Mouse (Mus musculus): ENCODE results near the gene Pde4d.

Pde4d gene

GRCm38 (mm10) chr13:109506754-109507153, 1057.0 kb downstream of the Pde4d start:
- no peak for DNase-seq (ENCODE audit: low spot score)

- DNase-seq (ENCODE audit: low spot score), result no peak
These were observed 1058.7 kb downstream of the Pde4d start for GRCm38 (mm10) chr13:109508472-109508871.

DNA sequence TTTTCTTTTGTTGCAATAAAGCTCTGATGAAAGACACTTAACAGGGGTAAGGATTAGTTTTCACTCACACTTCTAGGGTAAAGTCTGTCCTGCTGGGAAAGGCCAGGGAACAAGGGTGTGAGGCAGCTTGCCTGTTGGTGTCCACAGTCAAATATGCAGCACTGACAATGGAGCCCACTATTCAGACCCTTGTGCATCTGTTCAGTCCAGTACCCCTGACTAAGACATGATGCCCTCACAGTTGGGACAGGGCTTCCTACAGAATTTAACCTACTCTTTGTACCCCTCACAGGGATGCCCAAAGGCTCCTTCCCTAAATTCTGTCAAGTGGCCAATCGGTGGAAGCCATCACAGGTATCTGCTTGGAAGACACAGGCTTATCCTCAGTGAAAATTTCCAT, 1068.4 kb downstream of the Pde4d start:
- DNase-seq (ENCODE audit: low spot score), result no peak

GRCm38 (mm10) chr13:109519485-109519884, 1069.7 kb downstream of the Pde4d start:
- no peak for DNase-seq (ENCODE audit: low spot score)

GRCm38 (mm10) chr13:109519966-109520646, 1070.4 kb downstream of the Pde4d start:
- no peak for DNase-seq (ENCODE audit: low spot score)

GRCm38 (mm10) chr13:109533838-109534523, 1084.2 kb downstream of the Pde4d start:
- DNase-seq (ENCODE audit: low spot score), result no peak

DNA sequence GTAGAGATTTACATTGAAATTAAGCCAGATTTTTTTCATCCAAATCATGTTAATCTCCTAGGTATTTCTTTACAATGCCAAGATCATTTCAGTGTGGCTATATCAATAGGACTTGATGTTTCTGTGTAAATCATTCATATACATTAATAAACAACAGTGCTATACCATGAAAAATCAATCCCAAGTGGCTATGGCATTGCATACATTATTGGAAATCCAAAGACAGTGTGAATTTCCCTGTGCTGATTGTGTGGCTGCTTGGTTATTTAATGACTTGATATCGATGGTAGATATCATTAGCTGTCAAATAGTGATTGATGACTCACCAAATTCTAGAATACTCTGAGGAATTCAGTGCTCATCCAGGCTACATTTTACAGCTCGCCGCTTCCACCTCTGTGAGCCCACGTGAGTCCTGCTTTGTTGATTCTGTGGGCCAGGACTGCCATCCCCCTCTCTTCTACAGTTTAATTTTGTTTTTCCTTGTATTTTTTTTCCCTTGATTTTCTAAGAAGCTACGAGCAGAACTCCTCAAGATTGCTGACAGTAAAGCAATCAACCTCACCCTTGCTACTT, 1085.0 kb downstream of the Pde4d start:
- DNase-seq (ENCODE audit: low spot score), result no peak

GRCm38 (mm10) chr13:109536636-109537035, 1086.9 kb downstream of the Pde4d start:
- no peak for DNase-seq (ENCODE audit: low spot score)

GRCm38 (mm10) chr13:109539371-109539770, 1089.6 kb downstream of the Pde4d start:
- DNase-seq (ENCODE audit: low spot score), result no peak

- no peak for DNase-seq (ENCODE audit: low spot score)
These were observed 1094.9 kb downstream of the Pde4d start for GRCm38 (mm10) chr13:109544646-109545045.

DNA sequence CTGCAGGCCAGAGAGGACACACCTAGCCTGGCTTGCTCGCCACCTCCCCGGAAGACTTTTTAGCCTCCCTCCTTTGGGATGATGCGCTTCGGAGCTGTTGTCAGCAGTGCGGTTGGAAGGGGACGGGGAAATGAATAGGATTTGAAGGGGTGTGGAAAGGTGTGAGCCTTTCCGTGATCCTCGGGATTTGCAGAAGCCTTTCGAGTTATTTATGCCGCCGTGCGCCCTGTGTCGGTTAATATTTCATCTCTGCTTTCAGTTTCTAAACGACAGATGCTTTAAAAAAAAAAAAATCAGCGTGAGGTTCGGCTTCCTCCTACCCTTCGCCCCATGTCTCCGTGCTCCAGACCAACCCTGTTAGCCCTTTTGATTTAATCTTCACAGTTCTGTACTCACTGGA, 1096.6 kb downstream of the Pde4d start:
- DNase-seq (ENCODE audit: low spot score), result no peak

GRCm38 (mm10) chr13:109547006-109547587, 1097.3 kb downstream of the Pde4d start:
- DNase-seq (ENCODE audit: low spot score), result no peak

DNA sequence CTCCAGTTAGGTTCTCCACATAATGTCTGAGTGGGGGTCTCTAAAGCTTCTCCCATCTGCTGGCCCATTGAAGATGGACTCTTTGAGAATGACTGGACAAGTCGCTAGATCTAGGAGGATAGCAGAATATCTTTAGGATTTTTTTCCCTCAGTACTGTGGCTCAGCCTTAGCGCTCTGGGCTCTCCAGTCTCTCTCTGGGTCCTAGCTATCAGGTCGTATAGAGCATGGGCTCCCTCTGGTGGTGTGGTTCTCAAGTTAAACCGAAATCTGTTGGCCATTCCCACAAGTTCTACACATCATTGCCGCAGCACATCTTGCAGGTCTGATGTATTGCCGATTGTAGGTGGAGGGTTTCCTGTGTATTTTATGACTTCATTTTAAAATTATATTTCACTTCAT, 1098.0 kb downstream of the Pde4d start:
- peak; percentile 85 for DNase-seq (ENCODE audit: low spot score)

GRCm38 (mm10) chr13:109548263-109548662, 1098.5 kb downstream of the Pde4d start:
- DNase-seq (ENCODE audit: low spot score), result no peak

DNA sequence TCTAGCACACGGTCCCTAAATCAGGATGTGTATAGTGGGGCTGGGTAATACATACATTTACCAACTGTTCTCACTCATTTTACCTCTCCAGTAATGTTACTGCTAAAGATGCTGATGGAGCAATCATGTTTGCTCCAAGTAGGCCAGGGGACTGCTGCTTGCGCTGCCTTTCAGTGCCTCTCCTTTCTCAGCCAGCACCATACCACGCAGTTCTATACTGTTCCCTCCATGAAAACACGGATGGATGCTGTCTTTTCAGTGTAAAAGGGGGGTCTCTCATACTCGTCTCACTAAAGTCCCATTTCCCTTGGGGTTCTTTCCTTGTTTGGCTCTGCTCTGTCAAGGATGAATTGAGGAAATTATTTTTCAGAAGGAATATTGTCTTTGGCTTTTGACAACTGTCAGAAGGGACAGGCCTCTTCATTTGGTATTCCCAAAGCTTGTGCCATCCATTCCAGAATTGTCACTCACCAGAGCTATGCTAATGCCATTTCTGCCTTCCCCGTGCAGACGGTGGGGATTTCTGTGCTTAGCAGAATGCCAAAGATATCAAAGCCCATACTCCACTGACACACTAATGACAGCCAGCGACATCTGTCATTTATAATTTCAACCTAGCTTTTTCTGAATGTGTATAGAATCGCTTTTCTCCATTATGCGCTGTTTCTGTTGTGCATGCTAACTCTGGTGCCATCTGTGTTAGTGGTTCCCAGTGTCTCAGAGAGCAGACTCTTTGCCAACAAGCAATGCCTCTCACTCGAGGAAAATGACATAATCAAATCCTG, 1099.2 kb downstream of the Pde4d start:
- no peak for DNase-seq (ENCODE audit: low spot score)

DNA sequence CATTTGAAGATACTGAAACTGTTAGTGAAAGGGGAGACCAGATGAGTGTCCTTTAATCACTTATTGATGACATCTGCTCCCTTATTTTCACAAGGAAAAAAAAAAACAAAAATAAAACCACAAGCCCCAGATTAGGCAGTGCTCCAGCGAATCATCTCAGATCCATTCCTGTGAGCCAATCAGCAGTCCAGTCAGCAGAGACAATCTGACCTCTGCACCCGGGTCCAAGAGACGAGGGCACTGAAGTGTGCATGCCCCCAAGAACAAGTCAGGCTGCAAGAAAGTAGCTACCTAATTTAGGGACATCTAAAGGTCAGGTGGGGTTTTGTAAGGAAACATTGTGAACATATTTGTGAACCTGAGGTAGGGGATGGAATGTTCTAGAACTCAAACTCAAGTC, 1102.1 kb downstream of the Pde4d start:
- DNase-seq (ENCODE audit: low spot score), result no peak

DNA sequence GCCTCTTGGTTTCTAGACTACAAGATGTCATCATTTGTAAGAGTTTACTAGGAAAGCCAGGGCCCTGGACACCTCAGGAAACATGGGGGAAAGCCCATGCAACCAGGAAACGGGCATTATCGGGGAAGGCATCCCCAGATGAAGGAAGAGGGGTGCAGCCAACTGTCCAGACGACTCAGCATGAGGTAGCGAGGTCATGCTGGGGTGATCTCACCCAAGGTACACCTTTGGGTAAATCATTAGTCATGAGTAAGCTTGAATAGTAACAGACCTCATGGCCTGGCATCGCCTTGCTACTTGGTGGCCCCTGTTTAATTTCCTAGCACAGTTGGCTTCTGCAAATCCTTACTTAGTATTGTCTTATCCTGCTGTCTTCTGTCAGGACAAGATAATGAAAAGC, 1105.8 kb downstream of the Pde4d start:
- DNase-seq (ENCODE audit: low spot score), result no peak

DNA sequence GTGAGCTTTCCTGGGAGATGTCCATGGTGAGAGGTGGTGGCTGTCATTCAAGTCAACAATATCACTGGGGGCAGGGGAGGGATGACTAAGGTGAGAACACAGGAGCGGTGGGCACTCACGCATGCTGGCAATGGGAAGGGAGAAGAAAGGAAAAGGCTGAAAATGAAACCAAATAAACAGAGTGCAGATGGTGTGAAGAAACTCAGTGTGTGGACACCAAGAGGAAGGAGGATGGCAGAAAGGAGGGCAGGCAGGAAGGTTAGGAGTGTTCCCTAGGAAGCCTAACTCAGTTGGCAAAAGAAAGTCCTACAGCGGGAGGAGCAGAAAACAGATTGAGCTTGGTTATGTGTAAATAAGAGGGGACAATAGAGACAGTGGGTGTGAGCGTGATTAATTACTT, 1107.1 kb downstream of the Pde4d start:
- no peak for DNase-seq (ENCODE audit: low spot score)

- no peak for DNase-seq (ENCODE audit: low spot score)
These were observed 1108.9 kb downstream of the Pde4d start for GRCm38 (mm10) chr13:109558341-109559257.

- no peak for DNase-seq (ENCODE audit: low spot score)
These were observed 1110.5 kb downstream of the Pde4d start for GRCm38 (mm10) chr13:109560261-109560660.

Measured in layer of hippocampus, adult 9-10 months (tissue).